Mouse (Mus musculus) spleen, adult 2 months (tissue): ENCODE measurements around the gene Ift46. TPM values are rescaled to one million over a fixed set of nuclear protein-coding genes. Genes with fewer than 3 reads are reported as not detected.
A peak's percentile ranks its signal among the peaks of the same experiment; 100 is the strongest.

Source experiments
- DNase-seq, 2 experiments: peaks; one replicate each; pipeline versions ENCODE4 v3.0.0 to v3.0.0-alpha.2; 2012 to 2021; ENCODE audit warnings: low spot score in 2 of 2, low read depth in 1 of 2
- H3K27ac ChIP-seq: fragments of 200-500 bp; 2 replicates; pipeline ENCODE4 v1.5.1; 2012; ENCODE audit warnings: low read length, inconsistent platforms; ENCODE audit not compliant: insufficient read depth
- H3K27me3 ChIP-seq: fragments of 200-500 bp; 2 replicates; pipeline ENCODE4 v1.6.1; 2012; ENCODE audit warnings: mild to moderate bottlenecking, moderate library complexity, low read length, inconsistent platforms; ENCODE audit not compliant: control insufficient read depth, insufficient read depth
- H3K36me3 ChIP-seq: fragments of 200-500 bp; 2 replicates; pipeline ENCODE4 v1.6.1; 2012; ENCODE audit warnings: mild to moderate bottlenecking, low read length, inconsistent platforms; ENCODE audit not compliant: control insufficient read depth, insufficient read depth
- H3K4me1 ChIP-seq: fragments of 200-500 bp; 2 replicates; pipeline ENCODE4 v1.6.1; 2011; ENCODE audit warnings: inconsistent platforms; ENCODE audit not compliant: control insufficient read depth, insufficient read depth, insufficient read length
- H3K4me3 ChIP-seq: fragments of 200-500 bp; 2 replicates; pipeline ENCODE4 v1.5.1; 2011; ENCODE audit warnings: mild to moderate bottlenecking, inconsistent platforms; ENCODE audit not compliant: insufficient read depth, insufficient read length; ENCODE audit errors: extremely low read depth
- CTCF ChIP-seq: fragments of 200-500 bp; IDR thresholded peaks from 2 replicates; pipeline ENCODE4 v1.5.1; 2011; ENCODE audit warnings: mild to moderate bottlenecking, inconsistent platforms; ENCODE audit not compliant: insufficient read depth, insufficient read length, insufficient replicate concordance; ENCODE audit errors: extremely low read depth
- POLR2A ChIP-seq: fragments of 200-500 bp; IDR thresholded peaks from 2 replicates; pipeline ENCODE4 v1.6.1; 2011; ENCODE audit warnings: low read depth, low read length, inconsistent platforms
- WGBS: fragments of 180-500 bp; shearing (Covaris S2); methylation state at CpG from one replicate; pipeline ENCODE4 v1.1.7; 2018; 5-methylcytosine and 5-hydroxymethylcytosine counted together
- polyA plus RNA-seq: library from polyadenylated mRNA; depleted of rRNA; stranded (reverse); fragments of >200 nt; gene quantifications from 2 replicates; pipeline ENCODE4 v1.2.3, GENCODE M21; 2012

The Ift46 gene
- polyA plus RNA-seq, 1 experiment = 22.1 TPM

DNA sequence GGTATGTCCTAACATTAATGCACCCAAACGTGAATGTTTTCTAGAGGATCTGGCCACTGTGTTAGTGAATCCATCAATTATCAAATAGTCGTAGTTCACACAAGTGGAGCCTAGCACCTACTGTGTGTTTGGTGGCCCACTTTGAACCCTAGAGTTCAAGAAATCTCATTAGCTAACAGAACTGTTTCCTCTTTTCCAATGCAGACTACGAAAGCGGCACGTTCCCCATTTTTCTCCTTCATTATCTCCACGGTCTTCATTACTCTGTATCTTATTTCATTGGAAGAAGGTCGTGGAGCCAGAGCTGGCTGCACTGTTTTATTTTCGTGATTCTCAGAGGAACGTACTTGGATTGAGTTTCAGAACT lies 32.2 kb downstream of the Ift46 start:
- Histone ChIP-seq H3K27ac (no peak overlapping the region), H3K4me3 (peak overlapping the region; percentile 60; the same call in 1 of the 2 replicates), H3K4me1 (peaks cover 4% of the 10 kb centered on the region; the same call in 1 of the 2 replicates), H3K27me3 (peaks cover 3% of the 10 kb centered on the region), H3K36me3 (peaks cover 3% of the 10 kb centered on the region; the same call in 1 of the 2 replicates)
- DNase-seq = no peak
- 46% methylated on average over 9 of the region's 9 CpGs for WGBS
- TF ChIP-seq POLR2A = no peak
- no peak for TF ChIP-seq CTCF

DNA sequence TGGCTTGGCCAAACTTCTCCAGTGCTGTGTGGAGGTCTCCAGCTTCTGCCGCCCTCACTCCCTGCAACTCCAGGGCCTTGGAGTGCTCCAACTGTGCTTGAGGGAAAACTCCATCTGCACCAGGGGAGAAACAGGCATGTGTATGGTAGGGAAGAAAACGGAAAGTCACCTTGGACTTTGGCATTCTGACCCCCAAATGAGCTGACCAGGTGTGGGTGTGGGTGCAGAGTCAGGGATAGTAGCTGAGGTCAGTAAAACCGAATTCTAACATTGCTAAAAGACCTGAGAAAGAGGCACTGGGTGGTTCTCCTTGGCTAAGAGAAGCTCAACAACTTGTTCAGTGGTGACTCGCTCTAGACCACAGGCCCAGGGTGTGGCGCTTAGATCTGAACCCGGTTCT lies 34.0 kb downstream of the Ift46 start:
- no peak for TF ChIP-seq POLR2A
- no peak for TF ChIP-seq CTCF
- H3K36me3 ChIP-seq = peaks cover 12% of the 10 kb centered on the region
- no peak overlapping the region for H3K27ac ChIP-seq
- H3K27me3 ChIP-seq = peaks cover 3% of the 10 kb centered on the region
- no peak for DNase-seq
- 74% methylated on average over 6 of the region's 6 CpGs for WGBS
- no peak overlapping the region for H3K4me3 ChIP-seq
- H3K4me1 ChIP-seq = peaks cover 4% of the 10 kb centered on the region; the same call in 1 of the 2 replicates

DNA sequence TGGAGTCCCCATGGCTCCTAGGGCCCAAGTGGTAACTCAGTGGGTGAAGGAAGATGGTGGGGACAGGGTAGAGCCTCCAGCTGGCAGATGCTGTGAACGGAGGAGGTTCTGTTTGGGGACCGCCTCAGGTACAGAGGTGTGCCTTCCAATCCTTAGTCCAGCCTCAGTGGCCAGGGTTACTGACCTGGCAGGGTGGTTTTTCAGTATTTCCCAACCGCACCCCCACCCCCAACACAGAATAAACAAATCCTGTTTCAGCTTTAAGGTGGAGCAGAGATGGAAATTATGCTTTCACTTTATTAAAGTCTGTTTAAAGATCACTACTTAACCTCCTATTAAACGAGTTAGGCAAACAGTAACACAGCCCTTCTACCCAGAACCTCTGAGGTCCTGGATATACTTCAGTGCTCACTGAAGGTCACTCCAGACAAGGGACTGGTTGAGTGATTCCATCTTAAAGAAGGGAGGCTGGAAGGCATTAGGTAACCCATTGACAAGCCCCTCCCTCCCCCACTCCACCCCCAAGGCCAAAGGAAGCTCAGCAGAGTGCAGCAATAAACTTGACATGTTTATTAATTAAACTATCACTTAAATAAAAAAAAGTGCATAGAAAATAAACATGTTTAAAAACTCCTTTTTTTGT lies 35.2 kb downstream of the Ift46 start, which contains the start of gene Ttc36:
Gene Ttc36 (minus strand): TSS at position 265 of the 643 bp plus-strand sequence.
- WGBS = 80% methylated on average over 4 of the region's 4 CpGs
- H3K36me3 ChIP-seq = peaks cover 23% of the 10 kb centered on the region
- DNase-seq = no peak
- H3K27ac ChIP-seq = no peak within 1 kb of the TSS
- H3K4me1 ChIP-seq = peaks cover 4% of the 10 kb centered on the region; the same call in 1 of the 2 replicates
- TF ChIP-seq POLR2A (no peak), CTCF (no peak)
- no peak within 1 kb of the TSS for H3K4me3 ChIP-seq
- peaks cover 3% of the 10 kb centered on the region for H3K27me3 ChIP-seq

DNA sequence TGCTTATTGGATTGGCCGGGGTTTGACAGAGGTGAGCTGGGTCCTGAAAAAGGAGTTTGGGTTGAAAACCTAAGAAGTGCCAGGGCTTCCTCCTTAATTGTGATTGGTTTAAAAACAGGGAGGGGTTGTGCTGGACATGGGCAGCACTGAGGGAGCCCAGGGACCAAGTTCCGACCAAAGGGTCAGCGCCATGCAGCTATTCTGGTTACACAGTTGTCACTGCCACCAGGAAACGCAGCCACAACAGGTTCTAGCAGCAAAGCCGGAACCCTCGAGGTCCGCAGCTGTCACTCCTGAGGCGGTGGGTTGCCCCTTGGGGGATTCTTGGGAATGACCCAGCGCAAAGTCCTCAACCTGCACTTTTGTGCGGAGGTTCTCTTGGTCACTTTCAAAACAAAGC lies 37.0 kb downstream of the Ift46 start:
- no peak overlapping the region for H3K4me3 ChIP-seq
- no peak overlapping the region for H3K27ac ChIP-seq
- TF ChIP-seq CTCF = no peak
- TF ChIP-seq POLR2A = no peak
- peaks cover under 1% of the 10 kb centered on the region; the same call in 1 of the 2 replicates for H3K27me3 ChIP-seq
- H3K36me3 ChIP-seq = peaks cover 37% of the 10 kb centered on the region
- DNase-seq = no peak
- 95% methylated on average over 10 of the region's 10 CpGs for WGBS
- no peaks in the 10 kb centered on the region for H3K4me1 ChIP-seq

DNA sequence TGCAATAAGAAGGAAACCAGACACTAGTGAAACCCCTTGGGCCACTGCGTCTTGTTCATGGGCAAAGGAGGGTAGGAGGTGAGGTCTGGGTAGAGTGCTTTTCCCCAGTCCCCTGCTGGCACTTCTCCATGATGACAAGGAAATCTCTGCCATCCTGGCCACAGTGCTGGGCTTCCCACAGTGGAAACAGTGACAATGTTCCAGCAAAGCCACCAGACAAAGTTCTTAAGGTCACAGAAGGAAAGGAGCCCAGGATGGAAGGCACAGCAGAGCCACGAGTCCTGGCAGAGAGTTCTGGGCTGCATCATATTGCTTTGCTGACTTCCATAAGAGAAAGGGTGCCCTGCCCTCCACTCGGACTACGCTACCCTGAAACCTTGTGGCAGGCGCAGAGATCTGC lies 37.8 kb downstream of the Ift46 start:
- no peak for DNase-seq
- H3K27ac ChIP-seq = no peak overlapping the region
- H3K36me3 ChIP-seq = peaks cover 42% of the 10 kb centered on the region
- WGBS = 92% methylated on average over 5 of the region's 5 CpGs
- TF ChIP-seq POLR2A (no peak), CTCF (no peak)
- H3K4me1 ChIP-seq = no peaks in the 10 kb centered on the region
- H3K4me3 ChIP-seq = no peak overlapping the region
- H3K27me3 ChIP-seq = no peaks in the 10 kb centered on the region

DNA sequence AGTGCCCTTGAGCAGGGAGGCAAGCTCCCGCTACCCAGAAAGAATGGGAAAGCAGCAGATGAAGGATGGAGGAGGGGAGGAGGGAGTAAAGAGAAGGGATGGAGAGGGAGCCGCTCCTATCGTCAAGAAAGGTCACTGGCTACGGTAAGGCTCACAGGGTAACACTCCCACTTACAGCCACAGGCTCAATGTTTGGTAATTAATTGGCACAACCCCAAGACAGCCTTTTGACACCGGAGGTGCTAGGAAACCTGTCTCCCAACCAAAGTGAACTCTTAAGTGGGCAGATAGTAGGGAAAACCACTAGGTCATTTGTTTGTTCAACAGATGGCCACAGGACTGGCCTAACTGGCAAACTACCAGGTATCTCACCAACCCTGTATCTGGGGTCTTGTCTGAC lies 39.4 kb downstream of the Ift46 start:
- Histone ChIP-seq H3K36me3 (peaks cover 50% of the 10 kb centered on the region), H3K27me3 (no peaks in the 10 kb centered on the region), H3K4me3 (no peak overlapping the region), H3K4me1 (no peaks in the 10 kb centered on the region), H3K27ac (no peak overlapping the region)
- DNase-seq = no peak
- TF ChIP-seq CTCF (no peak), POLR2A (no peak)
- WGBS = 94% methylated on average over 5 of the region's 5 CpGs

DNA sequence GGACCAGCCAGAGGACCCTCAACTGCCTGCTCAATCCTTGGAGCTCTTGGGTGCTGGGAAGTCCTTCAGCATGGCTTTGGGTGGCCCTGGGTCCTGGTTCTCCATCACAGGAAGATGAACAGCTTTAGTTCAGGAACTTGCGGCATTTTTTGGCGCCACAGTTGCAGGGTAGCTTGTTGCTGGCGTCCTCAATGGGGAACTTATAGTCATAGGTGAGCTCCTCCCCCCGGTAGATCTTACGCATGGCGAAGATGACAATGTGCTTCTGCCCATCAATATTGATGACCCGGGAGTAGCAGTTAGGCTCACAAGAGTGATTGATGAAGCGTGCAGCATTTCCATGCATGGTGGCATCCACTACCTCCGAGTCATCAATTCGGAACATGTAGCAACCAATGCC lies 40.1 kb downstream of the Ift46 start:
- Histone ChIP-seq H3K36me3 (peaks cover 52% of the 10 kb centered on the region), H3K27ac (no peak overlapping the region), H3K4me1 (no peaks in the 10 kb centered on the region), H3K27me3 (no peaks in the 10 kb centered on the region), H3K4me3 (no peak overlapping the region)
- WGBS = 95% methylated on average over 10 of the region's 10 CpGs
- DNase-seq = no peak
- TF ChIP-seq POLR2A = no peak
- TF ChIP-seq CTCF = no peak

DNA sequence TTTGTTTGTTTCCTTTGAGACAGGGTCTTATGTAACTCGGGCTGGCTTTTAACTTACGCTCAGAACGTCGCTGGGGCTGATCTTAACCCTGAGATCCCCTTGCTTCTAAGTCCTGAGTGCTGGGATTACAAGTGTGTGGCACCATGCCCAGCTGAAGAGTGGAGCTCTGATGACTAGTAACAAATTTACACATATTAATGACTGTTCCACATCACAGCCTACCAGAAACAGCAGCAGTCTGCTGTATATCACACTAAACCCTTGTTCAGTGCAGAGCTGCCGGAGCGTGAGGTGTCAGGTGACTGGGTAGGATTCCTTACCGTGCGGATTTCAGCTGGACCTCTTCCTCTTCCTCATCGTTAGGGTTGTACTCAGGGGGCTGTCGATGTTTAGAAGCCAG lies 42.6 kb downstream of the Ift46 start:
- peaks cover 71% of the 10 kb centered on the region for H3K36me3 ChIP-seq
- H3K4me3 ChIP-seq = no peak overlapping the region
- DNase-seq = no peak
- H3K27ac ChIP-seq = no peak overlapping the region
- TF ChIP-seq CTCF (no peak), POLR2A (no peak)
- H3K4me1 ChIP-seq = no peaks in the 10 kb centered on the region
- H3K27me3 ChIP-seq = no peaks in the 10 kb centered on the region
- WGBS = 87% methylated on average over 10 of the region's 10 CpGs
